Comparison of ENCODE assay signal across 24 mouse cellular contexts in genomic region chrX:7968226-7968625, GRCm38 (mm10). TPM values are rescaled to one million over a fixed set of nuclear protein-coding genes. Genes with fewer than 3 reads are reported as not detected.
DNase-seq lines count a peak whose midpoint lies in the region; ATAC-seq and TF ChIP-seq lines count a peak whose summit lies in the region.
"Had no signal": no experiment of that assay in that cellular context is flagged by ENCODE, and none has a peak within 500 bp of the region (broad histone marks: within the 10 kb centered on the region; RNA-seq: fewer than 3 reads in every experiment).

No protein-coding gene starts in this region.

- no peak overlapping the region for H3K9ac ChIP-seq in stomach, embryonic 14.5 days (replicated peaks; ENCODE audit: low read depth, low read length)
- no peak overlapping the region for H3K9ac ChIP-seq in stomach, postnatal 0 days (ENCODE audit: low read length)
- no peak overlapping the region for H3K9ac ChIP-seq in hindbrain, embryonic 12.5 days
- H3K9ac ChIP-seq: embryonic facial prominence, embryonic 12.5 days; hindbrain, embryonic 14.5 days; neural tube, embryonic 13.5 days had no signal

- peak; percentile 28; the same call in 1 of the 2 replicates for ATAC-seq in stomach, embryonic 14.5 days (ENCODE audit: insufficient number of reproducible peaks, insufficient read depth, low FRiP score, low read depth)
- ATAC-seq in stomach, postnatal 0 days (ENCODE audit: low FRiP score, low TSS enrichment), result no peak
- ATAC-seq in erythroid progenitor cell, adult 5-6 weeks (replicated peaks; ENCODE audit: low FRiP score, poor library complexity, severe bottlenecking), result peak; percentile 50
- 0 out of 2 replicates have a peak, but pooled peaks have one; percentile 20 for ATAC-seq in megakaryocyte, adult 5-6 weeks (ENCODE audit: poor library complexity, severe bottlenecking)
- ATAC-seq in hindbrain, embryonic 12.5 days (ENCODE audit: low FRiP score), result no peak
- ATAC-seq: activated CD4-positive, CD25-positive, alpha-beta regulatory T cell, adult 4 months had no signal

- no peak for TF ChIP-seq EP300 in stomach, postnatal 0 days (optimal IDR thresholded peaks at IDR 0.05)

- no peaks in the 10 kb centered on the region for H3K4me1 ChIP-seq in stomach, embryonic 14.5 days (ENCODE audit: control insufficient read depth, insufficient read depth, low read length)
- no peaks in the 10 kb centered on the region for H3K4me1 ChIP-seq in stomach, postnatal 0 days (replicated peaks; ENCODE audit: control insufficient read depth, insufficient read depth)
- no peaks in the 10 kb centered on the region for H3K4me1 ChIP-seq in hindbrain, embryonic 12.5 days
- H3K4me1 ChIP-seq: embryonic facial prominence, embryonic 12.5 days; neural tube, embryonic 13.5 days had no signal

- H3K4me2 ChIP-seq in stomach, embryonic 14.5 days (replicated peaks; ENCODE audit: low read depth, low read length), result no peak overlapping the region
- H3K4me2 ChIP-seq in stomach, postnatal 0 days (replicated peaks; ENCODE audit: low read depth), result no peak overlapping the region
- no peak overlapping the region for H3K4me2 ChIP-seq in hindbrain, embryonic 12.5 days (replicated peaks)
- H3K4me2 ChIP-seq: embryonic facial prominence, embryonic 12.5 days; hindbrain, embryonic 14.5 days; neural tube, embryonic 13.5 days had no signal

- 81% methylated on average over 8 of the region's 8 CpGs for WGBS in stomach, embryonic 14.5 days
- WGBS in stomach, postnatal 0 days, result 63% methylated on average over 8 of the region's 8 CpGs
- 85% methylated on average over 8 of the region's 8 CpGs for WGBS in hindbrain, embryonic 12.5 days

- H3K36me3 ChIP-seq in stomach, embryonic 14.5 days (ENCODE audit: control insufficient read depth, insufficient read depth, low read length), result no peaks in the 10 kb centered on the region
- H3K36me3 ChIP-seq in stomach, postnatal 0 days (ENCODE audit: control insufficient read depth, insufficient read depth, low read length), result no peaks in the 10 kb centered on the region
- no peaks in the 10 kb centered on the region for H3K36me3 ChIP-seq in hindbrain, embryonic 12.5 days
- H3K36me3 ChIP-seq: embryonic facial prominence, embryonic 12.5 days; neural tube, embryonic 13.5 days had no signal

- H3K9me3 ChIP-seq in stomach, embryonic 14.5 days (ENCODE audit: control insufficient read depth, low read depth, low read length), result no peaks in the 10 kb centered on the region
- no peaks in the 10 kb centered on the region for H3K9me3 ChIP-seq in stomach, postnatal 0 days (ENCODE audit: control insufficient read depth, low read length)
- no peaks in the 10 kb centered on the region; the same call in 1 of the 2 replicates for H3K9me3 ChIP-seq in hindbrain, embryonic 12.5 days (replicated peaks)
- H3K9me3 ChIP-seq: embryonic facial prominence, embryonic 12.5 days; neural tube, embryonic 13.5 days had no signal

- no peaks in the 10 kb centered on the region for H3K27me3 ChIP-seq in stomach, embryonic 14.5 days (ENCODE audit: control insufficient read depth, insufficient read depth, low read length)
- no peaks in the 10 kb centered on the region for H3K27me3 ChIP-seq in stomach, postnatal 0 days (ENCODE audit: control insufficient read depth, insufficient read depth, low read length)
- no peaks in the 10 kb centered on the region for H3K27me3 ChIP-seq in hindbrain, embryonic 12.5 days
- H3K27me3 ChIP-seq: embryonic facial prominence, embryonic 12.5 days; neural tube, embryonic 13.5 days had no signal

- no peak for DNase-seq in stomach, postnatal 0 days (ENCODE audit: low spot score)
- no peak for DNase-seq in lung, postnatal 10 days
- no peak for DNase-seq in cerebellum, adult 11-12 months
- DNase-seq: adrenal gland, postnatal 36 days; cerebellum, postnatal 36 days; gastrocnemius, postnatal 25 days; kidney, adult 11 months; kidney, postnatal 25 days; lung, postnatal 4 days had no signal

- H3K27ac ChIP-seq in stomach, embryonic 14.5 days (ENCODE audit: low read length), result no peak overlapping the region
- H3K27ac ChIP-seq in stomach, postnatal 0 days (replicated peaks), result no peak overlapping the region
- no peak overlapping the region for H3K27ac ChIP-seq in hindbrain, embryonic 12.5 days
- H3K27ac ChIP-seq: embryonic facial prominence, embryonic 12.5 days; hindbrain, embryonic 14.5 days; neural tube, embryonic 13.5 days had no signal

- TF ChIP-seq CTCF in stomach, postnatal 0 days (IDR thresholded peaks at IDR 0.05; ENCODE audit: low read depth), result no peak

- no peak overlapping the region for H3K4me3 ChIP-seq in stomach, embryonic 14.5 days (ENCODE audit: low read depth, low read length)
- no peak overlapping the region for H3K4me3 ChIP-seq in stomach, postnatal 0 days (ENCODE audit: low read depth, low read length)
- H3K4me3 ChIP-seq in hindbrain, embryonic 12.5 days, result no peak overlapping the region
- H3K4me3 ChIP-seq: embryonic facial prominence, embryonic 12.5 days; neural tube, embryonic 13.5 days had no signal

RNA-seq across cellular contexts. Expression of gene Gata1, which starts 9.6 kb away (rescaled TPM):
- 0.73 and 0.90 TPM in 2 replicates for polyA plus RNA-seq in stomach, embryonic 14.5 days (2014; fragmentation: Nextera tagmentation; extraction: Ambion mirVana)
- 0.07 and 0.28 TPM in 2 replicates for polyA plus RNA-seq in stomach, postnatal 0 days (2015; fragmentation: Nextera tagmentation; extraction: Ambion mirVana)
- 205 and 250 TPM in 2 replicates for total RNA-seq in erythroid progenitor cell, adult 5-6 weeks (2015; ENCODE audit: low replicate concordance)
- total RNA-seq in erythroid progenitor cell, adult 5-6 weeks (2017; ENCODE audit: low replicate concordance), result 129 and 147 TPM in 2 replicates
- total RNA-seq in megakaryocyte, adult 5-6 weeks (2015), result 5.8 and 7.1 TPM in 2 replicates
- 5.6 and 7.6 TPM in 2 replicates for total RNA-seq in megakaryocyte, adult 5-6 weeks (2017)
- 0.98 and 1.5 TPM in 2 replicates for polyA plus RNA-seq in hindbrain, embryonic 12.5 days (2016; fragmentation: Nextera tagmentation; extraction: Ambion mirVana)
- total RNA-seq: gastrocnemius, postnatal 25 days; layer of hippocampus, postnatal 10 days; left cerebral cortex, postnatal 14 days had no signal
- polyA plus RNA-seq: hindbrain, embryonic 14.5 days; liver, adult 2 months had no signal

RNA-seq across cellular contexts. Expression of gene Hdac6, which starts 20.5 kb away (rescaled TPM):
- polyA plus RNA-seq in stomach, embryonic 14.5 days (2014; fragmentation: Nextera tagmentation; extraction: Ambion mirVana), result 26.2 and 27.8 TPM in 2 replicates
- polyA plus RNA-seq in stomach, postnatal 0 days (2015; fragmentation: Nextera tagmentation; extraction: Ambion mirVana), result 6.2 and 6.7 TPM in 2 replicates
- total RNA-seq in erythroid progenitor cell, adult 5-6 weeks (2015; ENCODE audit: low replicate concordance), result 7.2 and 15.9 TPM in 2 replicates
- 13.0 and 21.8 TPM in 2 replicates for total RNA-seq in erythroid progenitor cell, adult 5-6 weeks (2017; ENCODE audit: low replicate concordance)
- 6.4 and 7.5 TPM in 2 replicates for total RNA-seq in megakaryocyte, adult 5-6 weeks (2015)
- total RNA-seq in megakaryocyte, adult 5-6 weeks (2017), result 8.0 and 9.3 TPM in 2 replicates
- 68.2 and 68.5 TPM in 2 replicates for polyA plus RNA-seq in hindbrain, embryonic 12.5 days (2016; fragmentation: Nextera tagmentation; extraction: Ambion mirVana)

RNA-seq across cellular contexts. Expression of gene Eras, which starts 39.8 kb away (rescaled TPM):
- not detected in 2 replicates for polyA plus RNA-seq in stomach, embryonic 14.5 days (2014; fragmentation: Nextera tagmentation; extraction: Ambion mirVana)
- polyA plus RNA-seq in stomach, postnatal 0 days (2015; fragmentation: Nextera tagmentation; extraction: Ambion mirVana), result not detected in 2 replicates
- not detected in 2 replicates for total RNA-seq in erythroid progenitor cell, adult 5-6 weeks (2015; ENCODE audit: low replicate concordance)
- total RNA-seq in erythroid progenitor cell, adult 5-6 weeks (2017; ENCODE audit: low replicate concordance), result not detected in 2 replicates
- not detected in 2 replicates for total RNA-seq in megakaryocyte, adult 5-6 weeks (2015)
- total RNA-seq in megakaryocyte, adult 5-6 weeks (2017), result not detected in 2 replicates
- not detected in 2 replicates for polyA plus RNA-seq in hindbrain, embryonic 12.5 days (2016; fragmentation: Nextera tagmentation; extraction: Ambion mirVana)
- total RNA-seq: adrenal gland, postnatal 36 days; gastrocnemius, postnatal 25 days; layer of hippocampus, postnatal 10 days; left cerebral cortex, postnatal 14 days; liver, adult 2 months; monocyte, adult 5-6 weeks had no signal
- polyA plus RNA-seq: activated CD4-positive, CD25-positive, alpha-beta regulatory T cell, adult 4 months; embryonic facial prominence, embryonic 12.5 days; forebrain, embryonic 11.5 days; heart, embryonic 14.5 days; hindbrain, embryonic 14.5 days; liver, adult 2 months; thymus, postnatal 0 days had no signal

RNA-seq across cellular contexts. Expression of gene Pcsk1n, which starts 48.6 kb away (rescaled TPM):
- polyA plus RNA-seq in stomach, embryonic 14.5 days (2014; fragmentation: Nextera tagmentation; extraction: Ambion mirVana), result 9.0 and 9.5 TPM in 2 replicates
- polyA plus RNA-seq in stomach, postnatal 0 days (2015; fragmentation: Nextera tagmentation; extraction: Ambion mirVana), result 12.0 and 12.2 TPM in 2 replicates
- total RNA-seq in erythroid progenitor cell, adult 5-6 weeks (2015; ENCODE audit: low replicate concordance), result not detected in 2 replicates
- not detected in 2 replicates for total RNA-seq in erythroid progenitor cell, adult 5-6 weeks (2017; ENCODE audit: low replicate concordance)
- not detected in 2 replicates for total RNA-seq in megakaryocyte, adult 5-6 weeks (2015)
- total RNA-seq in megakaryocyte, adult 5-6 weeks (2017), result not detected in 2 replicates
- polyA plus RNA-seq in hindbrain, embryonic 12.5 days (2016; fragmentation: Nextera tagmentation; extraction: Ambion mirVana), result 102 and 111 TPM in 2 replicates
- total RNA-seq: gastrocnemius, postnatal 25 days; monocyte, adult 5-6 weeks had no signal
- polyA plus RNA-seq: activated CD4-positive, CD25-positive, alpha-beta regulatory T cell, adult 4 months; liver, adult 2 months had no signal

RNA-seq across cellular contexts. Expression of gene Glod5, which starts 50.1 kb away (rescaled TPM):
- polyA plus RNA-seq in stomach, embryonic 14.5 days (2014; fragmentation: Nextera tagmentation; extraction: Ambion mirVana), result not detected in 2 replicates
- 6.0 and 7.5 TPM in 2 replicates for polyA plus RNA-seq in stomach, postnatal 0 days (2015; fragmentation: Nextera tagmentation; extraction: Ambion mirVana)
- not detected in 2 replicates for total RNA-seq in erythroid progenitor cell, adult 5-6 weeks (2015; ENCODE audit: low replicate concordance)
- total RNA-seq in erythroid progenitor cell, adult 5-6 weeks (2017; ENCODE audit: low replicate concordance), result not detected in 2 replicates
- total RNA-seq in megakaryocyte, adult 5-6 weeks (2015), result not detected in 2 replicates
- total RNA-seq in megakaryocyte, adult 5-6 weeks (2017), result not detected in 2 replicates
- not detected in 2 replicates for polyA plus RNA-seq in hindbrain, embryonic 12.5 days (2016; fragmentation: Nextera tagmentation; extraction: Ambion mirVana)
- total RNA-seq: adrenal gland, postnatal 36 days; gastrocnemius, postnatal 25 days; liver, adult 2 months; monocyte, adult 5-6 weeks had no signal
- polyA plus RNA-seq: activated CD4-positive, CD25-positive, alpha-beta regulatory T cell, adult 4 months; embryonic facial prominence, embryonic 12.5 days; forebrain, embryonic 11.5 days; heart, embryonic 14.5 days; liver, adult 2 months; neural tube, embryonic 13.5 days; thymus, postnatal 0 days had no signal

Comparison
In these comparisons a context has a peak if more than half of its experiments do, and no peak if none do; other contexts are left out.
1. ATAC-seq: peak in stomach, embryonic 14.5 days (single experiment), erythroid progenitor cell, adult 5-6 weeks (single experiment) and megakaryocyte, adult 5-6 weeks (single experiment); none in stomach, postnatal 0 days (single experiment) and hindbrain, embryonic 12.5 days (single experiment).